Mouse (Mus musculus): ENCODE results near the gene Enah.

Enah gene

GRCm38 (mm10) chr1:181960383-181960782 is 59.4 kb downstream of the Enah start:
- Histone ChIP-seq H3K9me3 (ENCODE audit: low read length) (no peaks in the 10 kb centered on the region), H3K4me3 (replicated peaks; ENCODE audit: low read length) (no peak overlapping the region), H3K4me1 (replicated peaks; ENCODE audit: low read depth, low read length) (peaks cover 81% of the 10 kb centered on the region), H3K27me3 (ENCODE audit: insufficient read depth, low read length) (no peaks in the 10 kb centered on the region), H3K36me3 (ENCODE audit: insufficient read depth, low read length) (peaks cover 94% of the 10 kb centered on the region)
- TF ChIP-seq NANOG (IDR thresholded peaks at IDR 0.05; ENCODE audit: borderline replicate concordance, low read length) (no peak), CTCF (conservative IDR thresholded peaks at IDR 0.05; ENCODE audit: low read length) (no peak), POU5F1 (IDR thresholded peaks at IDR 0.05; ENCODE audit: borderline replicate concordance, low read length) (no peak)

GRCm38 (mm10) chr1:181958392-181958791 is 61.4 kb downstream of the Enah start:
- no peak overlapping the region for H3K4me3 ChIP-seq (replicated peaks; ENCODE audit: low read length)
- H3K36me3 ChIP-seq (ENCODE audit: insufficient read depth, low read length) = peaks cover 80% of the 10 kb centered on the region
- no peaks in the 10 kb centered on the region for H3K27me3 ChIP-seq (ENCODE audit: insufficient read depth, low read length)
- no peak for TF ChIP-seq NANOG (IDR thresholded peaks at IDR 0.05; ENCODE audit: borderline replicate concordance, low read length)
- TF ChIP-seq CTCF (conservative IDR thresholded peaks at IDR 0.05; ENCODE audit: low read length) = no peak
- no peak for TF ChIP-seq POU5F1 (IDR thresholded peaks at IDR 0.05; ENCODE audit: borderline replicate concordance, low read length)
- peaks cover 83% of the 10 kb centered on the region for H3K4me1 ChIP-seq (replicated peaks; ENCODE audit: low read depth, low read length)
- no peaks in the 10 kb centered on the region for H3K9me3 ChIP-seq (ENCODE audit: low read length)

- no peak overlapping the region for H3K4me3 ChIP-seq (replicated peaks; ENCODE audit: low read length)
- H3K4me1 ChIP-seq (replicated peaks; ENCODE audit: low read depth, low read length) = peaks cover 81% of the 10 kb centered on the region
- no peaks in the 10 kb centered on the region for H3K9me3 ChIP-seq (ENCODE audit: low read length)
These were observed 62.1 kb downstream of the Enah start for GRCm38 (mm10) chr1:181957736-181958135.

GRCm38 (mm10) chr1:181953547-181953946 is 66.2 kb downstream of the Enah start:
- H3K36me3 ChIP-seq (ENCODE audit: insufficient read depth, low read length) = peaks cover 64% of the 10 kb centered on the region
- TF ChIP-seq CTCF (conservative IDR thresholded peaks at IDR 0.05; ENCODE audit: low read length) (no peak), NANOG (IDR thresholded peaks at IDR 0.05; ENCODE audit: borderline replicate concordance, low read length) (peak; percentile 62; the same call in 1 of the 2 replicates), POU5F1 (IDR thresholded peaks at IDR 0.05; ENCODE audit: borderline replicate concordance, low read length) (peak; percentile 76; the same call in 1 of the 2 replicates)
- no peaks in the 10 kb centered on the region for H3K9me3 ChIP-seq (ENCODE audit: low read length)
- H3K4me1 ChIP-seq (replicated peaks; ENCODE audit: low read depth, low read length) = peaks cover 85% of the 10 kb centered on the region
- peak overlapping the region; percentile 11; the same call in 1 of the 2 replicates for H3K4me3 ChIP-seq (replicated peaks; ENCODE audit: low read length)
- H3K27me3 ChIP-seq (ENCODE audit: insufficient read depth, low read length) = no peaks in the 10 kb centered on the region

More at GRCm38 (mm10) chr1:181957736-181958135, 62.1 kb downstream of the Enah start:
- peaks cover 76% of the 10 kb centered on the region for H3K36me3 ChIP-seq (ENCODE audit: insufficient read depth, low read length)
- no peak for TF ChIP-seq POU5F1 (IDR thresholded peaks at IDR 0.05; ENCODE audit: borderline replicate concordance, low read length)
- no peak for TF ChIP-seq CTCF (conservative IDR thresholded peaks at IDR 0.05; ENCODE audit: low read length)
- TF ChIP-seq NANOG (IDR thresholded peaks at IDR 0.05; ENCODE audit: borderline replicate concordance, low read length) = no peak
- H3K27me3 ChIP-seq (ENCODE audit: insufficient read depth, low read length) = no peaks in the 10 kb centered on the region

- peaks cover 56% of the 10 kb centered on the region for H3K36me3 ChIP-seq (ENCODE audit: insufficient read depth, low read length)
- TF ChIP-seq POU5F1 (IDR thresholded peaks at IDR 0.05; ENCODE audit: borderline replicate concordance, low read length) (no peak), CTCF (conservative IDR thresholded peaks at IDR 0.05; ENCODE audit: low read length) (no peak), NANOG (IDR thresholded peaks at IDR 0.05; ENCODE audit: borderline replicate concordance, low read length) (no peak)
- H3K4me1 ChIP-seq (replicated peaks; ENCODE audit: low read depth, low read length) = peaks cover 83% of the 10 kb centered on the region
- H3K9me3 ChIP-seq (ENCODE audit: low read length) = no peaks in the 10 kb centered on the region
- no peaks in the 10 kb centered on the region for H3K27me3 ChIP-seq (ENCODE audit: insufficient read depth, low read length)
- H3K4me3 ChIP-seq (replicated peaks; ENCODE audit: low read length) = peak overlapping the region; percentile 18
These were observed 68.5 kb downstream of the Enah start for GRCm38 (mm10) chr1:181951266-181951665.

GRCm38 (mm10) chr1:181950721-181951120 is 69.1 kb downstream of the Enah start:
- Histone ChIP-seq H3K4me3 (replicated peaks; ENCODE audit: low read length) (peak overlapping the region; percentile 18), H3K9me3 (ENCODE audit: low read length) (no peaks in the 10 kb centered on the region), H3K27me3 (ENCODE audit: insufficient read depth, low read length) (no peaks in the 10 kb centered on the region), H3K4me1 (replicated peaks; ENCODE audit: low read depth, low read length) (peaks cover 84% of the 10 kb centered on the region), H3K36me3 (ENCODE audit: insufficient read depth, low read length) (peaks cover 56% of the 10 kb centered on the region)
- TF ChIP-seq NANOG (IDR thresholded peaks at IDR 0.05; ENCODE audit: borderline replicate concordance, low read length) (no peak), POU5F1 (IDR thresholded peaks at IDR 0.05; ENCODE audit: borderline replicate concordance, low read length) (no peak), CTCF (conservative IDR thresholded peaks at IDR 0.05; ENCODE audit: low read length) (no peak)

GRCm38 (mm10) chr1:181948191-181948590 is 71.6 kb downstream of the Enah start:
- H3K36me3 ChIP-seq (ENCODE audit: insufficient read depth, low read length) = peaks cover 73% of the 10 kb centered on the region

GRCm38 (mm10) chr1:181937064-181937463 is 82.7 kb downstream of the Enah start:
- TF ChIP-seq POU5F1 (IDR thresholded peaks at IDR 0.05; ENCODE audit: borderline replicate concordance, low read length) (no peak), NANOG (IDR thresholded peaks at IDR 0.05; ENCODE audit: borderline replicate concordance, low read length) (peak; percentile 13; the same call in 1 of the 2 replicates), CTCF (conservative IDR thresholded peaks at IDR 0.05; ENCODE audit: low read length) (no peak)
- H3K9me3 ChIP-seq (ENCODE audit: low read length) = no peaks in the 10 kb centered on the region
- H3K4me1 ChIP-seq (replicated peaks; ENCODE audit: low read depth, low read length) = peaks cover 76% of the 10 kb centered on the region
- peaks cover 59% of the 10 kb centered on the region for H3K36me3 ChIP-seq (ENCODE audit: insufficient read depth, low read length)
- H3K4me3 ChIP-seq (replicated peaks; ENCODE audit: low read length) = no peak overlapping the region
- no peaks in the 10 kb centered on the region for H3K27me3 ChIP-seq (ENCODE audit: insufficient read depth, low read length)

More at GRCm38 (mm10) chr1:181948191-181948590, 71.6 kb downstream of the Enah start:
- Histone ChIP-seq H3K9me3 (ENCODE audit: low read length) (no peaks in the 10 kb centered on the region), H3K4me1 (replicated peaks; ENCODE audit: low read depth, low read length) (peaks cover 88% of the 10 kb centered on the region), H3K27me3 (ENCODE audit: insufficient read depth, low read length) (no peaks in the 10 kb centered on the region), H3K4me3 (replicated peaks; ENCODE audit: low read length) (no peak overlapping the region)
- TF ChIP-seq NANOG (IDR thresholded peaks at IDR 0.05; ENCODE audit: borderline replicate concordance, low read length) (no peak), CTCF (conservative IDR thresholded peaks at IDR 0.05; ENCODE audit: low read length) (no peak)

- no peak for TF ChIP-seq CTCF (conservative IDR thresholded peaks at IDR 0.05; ENCODE audit: low read length)
- TF ChIP-seq POU5F1 (IDR thresholded peaks at IDR 0.05; ENCODE audit: borderline replicate concordance, low read length) = no peak
- TF ChIP-seq NANOG (IDR thresholded peaks at IDR 0.05; ENCODE audit: borderline replicate concordance, low read length) = no peak
- Histone ChIP-seq H3K27me3 (ENCODE audit: insufficient read depth, low read length) (no peaks in the 10 kb centered on the region), H3K4me3 (replicated peaks; ENCODE audit: low read length) (no peak overlapping the region)
These were observed 91.4 kb downstream of the Enah start for GRCm38 (mm10) chr1:181928388-181928787.

More at GRCm38 (mm10) chr1:181928388-181928787, 91.4 kb downstream of the Enah start:
- H3K4me1 ChIP-seq (replicated peaks; ENCODE audit: low read depth, low read length) = peaks cover 59% of the 10 kb centered on the region
- H3K36me3 ChIP-seq (ENCODE audit: insufficient read depth, low read length) = peaks cover 70% of the 10 kb centered on the region
- no peaks in the 10 kb centered on the region for H3K9me3 ChIP-seq (ENCODE audit: low read length)
